Mouse (Mus musculus) cerebellum, postnatal 4 days (tissue): ENCODE data around the gene Zfp956.

Source experiments
- DNase-seq, 2 experiments: peaks; one replicate each; pipeline ENCODE4 v3.0.0; 2022; ENCODE audit warnings: low spot score in 2 of 2, mixed read lengths in 1 of 2

Gene Zfp956

GRCm38 (mm10) chr6:47953191-47953726 lies at the start of gene Zfp956:
Zfp956 (plus strand) TSS chr6:47953390.
- peak; percentile 85 to 93 for DNase-seq

- no peak for DNase-seq
Observed at GRCm38 (mm10) chr6:47903587-47903986, 49.6 kb upstream of the Zfp956 start.

GRCm38 (mm10) chr6:47904361-47904760 lies 48.8 kb upstream of the Zfp956 start:
- no peak for DNase-seq

- DNase-seq: no peak
Observed at GRCm38 (mm10) chr6:47904917-47905695, 48.1 kb upstream of the Zfp956 start.

GRCm38 (mm10) chr6:47906326-47906725 lies 46.9 kb upstream of the Zfp956 start:
- no peak for DNase-seq

- DNase-seq: no peak
Observed at GRCm38 (mm10) chr6:47909007-47909406, 44.2 kb upstream of the Zfp956 start.

- no peak for DNase-seq
Observed at GRCm38 (mm10) chr6:47911650-47912049, 41.5 kb upstream of the Zfp956 start.

- no peak for DNase-seq
Observed at GRCm38 (mm10) chr6:47912991-47913390, 40.2 kb upstream of the Zfp956 start.

GRCm38 (mm10) chr6:47917051-47917450 lies 36.1 kb upstream of the Zfp956 start:
- no peak for DNase-seq

- no peak for DNase-seq
Observed at GRCm38 (mm10) chr6:47918768-47919274, 34.4 kb upstream of the Zfp956 start.

GRCm38 (mm10) chr6:47919646-47920446 lies 33.3 kb upstream of the Zfp956 start:
- no peak for DNase-seq

GRCm38 (mm10) chr6:47920447-47921340 lies 32.5 kb upstream of the Zfp956 start, which contains the start of gene Zfp212:
Zfp212 (plus strand) TSS chr6:47920476.
- DNase-seq: peak; percentile 60 to 80

GRCm38 (mm10) chr6:47942461-47942860 lies 10.7 kb upstream of the Zfp956 start:
- no peak for DNase-seq

- DNase-seq: peak in 1 of 2 experiments; percentile 61
Observed at GRCm38 (mm10) chr6:47943021-47943691, 10.0 kb upstream of the Zfp956 start.

- DNase-seq: no peak
Observed at GRCm38 (mm10) chr6:47943721-47944120, 9.5 kb upstream of the Zfp956 start.

GRCm38 (mm10) chr6:47947388-47947787 lies 5.8 kb upstream of the Zfp956 start:
- DNase-seq: no peak

GRCm38 (mm10) chr6:47954425-47954824 lies 1.2 kb downstream of the Zfp956 start:
- no peak for DNase-seq

- DNase-seq: no peak
Observed at GRCm38 (mm10) chr6:47957816-47958215, 4.6 kb downstream of the Zfp956 start.

GRCm38 (mm10) chr6:47960685-47961421 lies 7.7 kb downstream of the Zfp956 start:
- DNase-seq: no peak

- DNase-seq: no peak
Observed at GRCm38 (mm10) chr6:47963051-47963450, 9.9 kb downstream of the Zfp956 start.
